Mouse (Mus musculus): ENCODE data around the gene Rgs19. TPM values are rescaled to one million over a fixed set of nuclear protein-coding genes. Genes with fewer than 3 reads are reported as not detected.

Rgs19 gene
- polyA plus RNA-seq, 1 experiment from 2014 or later: 19.0 TPM

GRCm38 (mm10) chr2:181653065-181653464, 40.7 kb downstream of the Rgs19 start:
- no peak overlapping the region for H3K27ac ChIP-seq (ENCODE audit: low read length)
- no peak overlapping the region for H3K4me2 ChIP-seq (ENCODE audit: low read depth, low read length)
- H3K4me3 ChIP-seq (ENCODE audit: low read depth, low read length): no peak overlapping the region
- no peak overlapping the region for H3K9ac ChIP-seq (ENCODE audit: low read depth, low read length)
- H3K4me1 ChIP-seq (ENCODE audit: control insufficient read depth, low read depth, low read length): no peaks in the 10 kb centered on the region
- ATAC-seq (ENCODE audit: low read depth): no peak
- H3K9me3 ChIP-seq (replicated peaks; ENCODE audit: control insufficient read depth, low read length): no peaks in the 10 kb centered on the region
- H3K36me3 ChIP-seq (ENCODE audit: control insufficient read depth, insufficient read depth): peaks cover 23% of the 10 kb centered on the region
- no peaks in the 10 kb centered on the region for H3K27me3 ChIP-seq (ENCODE audit: control insufficient read depth, insufficient read depth, low read depth, low read length)

- Histone ChIP-seq H3K27me3 (ENCODE audit: control insufficient read depth, insufficient read depth, low read depth, low read length) (no peaks in the 10 kb centered on the region), H3K4me3 (ENCODE audit: low read depth, low read length) (no peak overlapping the region), H3K4me2 (ENCODE audit: low read depth, low read length) (no peak overlapping the region), H3K36me3 (ENCODE audit: control insufficient read depth, insufficient read depth) (peaks cover 20% of the 10 kb centered on the region), H3K9me3 (replicated peaks; ENCODE audit: control insufficient read depth, low read length) (no peaks in the 10 kb centered on the region), H3K27ac (ENCODE audit: low read length) (no peak overlapping the region), H3K9ac (ENCODE audit: low read depth, low read length) (no peak overlapping the region), H3K4me1 (ENCODE audit: control insufficient read depth, low read depth, low read length) (no peaks in the 10 kb centered on the region)
- ATAC-seq (ENCODE audit: low read depth): no peak
- WGBS (ENCODE audit: insufficient replicate concordance): 88% methylated on average over 10 of the region's 10 CpGs
Observed at GRCm38 (mm10) chr2:181648926-181649325, 44.9 kb downstream of the Rgs19 start.

- Histone ChIP-seq H3K4me3 (ENCODE audit: low read depth, low read length) (no peak overlapping the region), H3K4me2 (ENCODE audit: low read depth, low read length) (no peak overlapping the region), H3K4me1 (ENCODE audit: control insufficient read depth, low read depth, low read length) (no peaks in the 10 kb centered on the region), H3K27me3 (ENCODE audit: control insufficient read depth, insufficient read depth, low read depth, low read length) (no peaks in the 10 kb centered on the region), H3K9ac (ENCODE audit: low read depth, low read length) (no peak overlapping the region), H3K27ac (ENCODE audit: low read length) (no peak overlapping the region), H3K9me3 (replicated peaks; ENCODE audit: control insufficient read depth, low read length) (no peaks in the 10 kb centered on the region), H3K36me3 (ENCODE audit: control insufficient read depth, insufficient read depth) (peaks cover 18% of the 10 kb centered on the region)
- ATAC-seq (ENCODE audit: low read depth): no peak
- 79% methylated on average over 6 of the region's 6 CpGs for WGBS (ENCODE audit: insufficient replicate concordance)
Observed at GRCm38 (mm10) chr2:181646626-181647472, 46.9 kb downstream of the Rgs19 start.

- no peak overlapping the region for H3K9ac ChIP-seq (ENCODE audit: low read depth, low read length)
- no peaks in the 10 kb centered on the region for H3K27me3 ChIP-seq (ENCODE audit: control insufficient read depth, insufficient read depth, low read depth, low read length)
- H3K27ac ChIP-seq (ENCODE audit: low read length): no peak overlapping the region
- no peak overlapping the region for H3K4me2 ChIP-seq (ENCODE audit: low read depth, low read length)
- 84% methylated on average over 3 of the region's 3 CpGs for WGBS (ENCODE audit: insufficient replicate concordance)
- no peaks in the 10 kb centered on the region for H3K9me3 ChIP-seq (replicated peaks; ENCODE audit: control insufficient read depth, low read length)
- ATAC-seq (ENCODE audit: low read depth): no peak
- H3K4me1 ChIP-seq (ENCODE audit: control insufficient read depth, low read depth, low read length): no peaks in the 10 kb centered on the region
- no peak overlapping the region for H3K4me3 ChIP-seq (ENCODE audit: low read depth, low read length)
- peaks cover 20% of the 10 kb centered on the region for H3K36me3 ChIP-seq (ENCODE audit: control insufficient read depth, insufficient read depth)
Observed at GRCm38 (mm10) chr2:181645666-181646065, 48.1 kb downstream of the Rgs19 start.

- no peak for ATAC-seq (ENCODE audit: low read depth)
- no peak overlapping the region for H3K27ac ChIP-seq (ENCODE audit: low read length)
Observed at GRCm38 (mm10) chr2:181644361-181644760, 49.4 kb downstream of the Rgs19 start.

More at GRCm38 (mm10) chr2:181644361-181644760, 49.4 kb downstream of the Rgs19 start:
- Histone ChIP-seq H3K27me3 (ENCODE audit: control insufficient read depth, insufficient read depth, low read depth, low read length) (no peaks in the 10 kb centered on the region), H3K9me3 (replicated peaks; ENCODE audit: control insufficient read depth, low read length) (no peaks in the 10 kb centered on the region), H3K4me1 (ENCODE audit: control insufficient read depth, low read depth, low read length) (no peaks in the 10 kb centered on the region), H3K9ac (ENCODE audit: low read depth, low read length) (no peak overlapping the region), H3K4me3 (ENCODE audit: low read depth, low read length) (no peak overlapping the region), H3K36me3 (ENCODE audit: control insufficient read depth, insufficient read depth) (peaks cover 11% of the 10 kb centered on the region), H3K4me2 (ENCODE audit: low read depth, low read length) (no peak overlapping the region)
- WGBS (ENCODE audit: insufficient replicate concordance): 80% methylated on average over 2 of the region's 2 CpGs

Other genes starting within 250 kb of the Rgs19 start
- 7.0 and 7.5 TPM in 2 replicates for gene Zbtb46, start 234.6 kb downstream of the Rgs19 start, polyA plus RNA-seq (2015; fragmentation: Nextera tagmentation; extraction: Ambion mirVana)
- 0.09 TPM in 1 of 2 replicates, not detected in the other for gene Abhd16b, start 200.8 kb downstream of the Rgs19 start, polyA plus RNA-seq (2015; fragmentation: Nextera tagmentation; extraction: Ambion mirVana)
- gene Tpd52l2, start 196.8 kb downstream of the Rgs19 start, polyA plus RNA-seq (2015; fragmentation: Nextera tagmentation; extraction: Ambion mirVana): 62.7 and 69.3 TPM in 2 replicates
- 26.4 and 27.3 TPM in 2 replicates for gene Dnajc5, start 173.5 kb downstream of the Rgs19 start, polyA plus RNA-seq (2015; fragmentation: Nextera tagmentation; extraction: Ambion mirVana)
- 21.0 and 23.6 TPM in 2 replicates for gene Uckl1, start 109.1 kb downstream of the Rgs19 start, polyA plus RNA-seq (2015; fragmentation: Nextera tagmentation; extraction: Ambion mirVana)
- gene Prpf6, start 102.1 kb downstream of the Rgs19 start, polyA plus RNA-seq (2015; fragmentation: Nextera tagmentation; extraction: Ambion mirVana): 24.2 and 25.0 TPM in 2 replicates
- 6.2 and 7.6 TPM in 2 replicates for gene Zfp512b, start 101.2 kb downstream of the Rgs19 start, polyA plus RNA-seq (2015; fragmentation: Nextera tagmentation; extraction: Ambion mirVana)
- gene Samd10, start 94.8 kb downstream of the Rgs19 start, polyA plus RNA-seq (2015; fragmentation: Nextera tagmentation; extraction: Ambion mirVana): 1.7 and 2.3 TPM in 2 replicates
- 0.19 TPM in 1 of 2 replicates, not detected in the other for gene Gm29797, start 36.9 kb downstream of the Rgs19 start, polyA plus RNA-seq (2015; fragmentation: Nextera tagmentation; extraction: Ambion mirVana)
- gene Sox18, start 22.3 kb downstream of the Rgs19 start, polyA plus RNA-seq (2015; fragmentation: Nextera tagmentation; extraction: Ambion mirVana): 6.9 TPM in 2 replicates
- gene Tcea2, start 13.7 kb downstream of the Rgs19 start, polyA plus RNA-seq (2015; fragmentation: Nextera tagmentation; extraction: Ambion mirVana): 1.9 TPM in 2 replicates
- not detected in 2 replicates for gene Lkaaear1, start 4.5 kb upstream of the Rgs19 start, polyA plus RNA-seq (2015; fragmentation: Nextera tagmentation; extraction: Ambion mirVana)
- 0.07 and 0.11 TPM in 2 replicates for gene Oprl1, start 21.0 kb upstream of the Rgs19 start, polyA plus RNA-seq (2015; fragmentation: Nextera tagmentation; extraction: Ambion mirVana)
- gene Myt1, start 69.4 kb upstream of the Rgs19 start, polyA plus RNA-seq (2015; fragmentation: Nextera tagmentation; extraction: Ambion mirVana): not detected in 2 replicates
- gene Pcmtd2, start 143.9 kb upstream of the Rgs19 start, polyA plus RNA-seq (2015; fragmentation: Nextera tagmentation; extraction: Ambion mirVana): 17.4 and 18.6 TPM in 2 replicates
- gene Polr3k, start 170.4 kb upstream of the Rgs19 start, polyA plus RNA-seq (2015; fragmentation: Nextera tagmentation; extraction: Ambion mirVana): 17.8 and 22.1 TPM in 2 replicates

Data from liver, embryonic 16.5 days (tissue).